Mouse (Mus musculus) ES-E14 (cell line): ENCODE measurements around the gene Spsb4. TPM values are rescaled to one million over a fixed set of nuclear protein-coding genes. Genes with fewer than 3 reads are reported as not detected.

Experiments
- DNase-seq: peaks from one replicate; pipeline ENCODE4 v3.0.0-alpha.2; 2013; ENCODE audit warnings: low read depth, low spot score
- H3K27ac ChIP-seq: 2 replicates; pipeline ENCODE4 v1.5.1; 2012; ENCODE audit warnings: low read depth, mild to moderate bottlenecking, low read length, moderate library complexity, mixed read lengths; ENCODE audit not compliant: poor library complexity, insufficient read depth, severe bottlenecking
- H3K36me3 ChIP-seq: 2 replicates; pipeline ENCODE4 v1.6.1; 2012; ENCODE audit warnings: mild to moderate bottlenecking, low read length, moderate library complexity, mixed read lengths; ENCODE audit not compliant: control insufficient read depth, poor library complexity, insufficient read depth, severe bottlenecking
- H3K4me1 ChIP-seq, 2 experiments: fragments of 150-350 bp in 1 of 2; sonication (generic) in 1 of 2; 2 replicates each; pipeline ENCODE4 v1.6.1; 2012; ENCODE audit warnings: low read length in 2 of 2, mild to moderate bottlenecking in 1 of 2, mixed read lengths in 1 of 2; ENCODE audit not compliant: control insufficient read depth in 2 of 2, insufficient read depth in 2 of 2, poor library complexity in 1 of 2
- H3K4me3 ChIP-seq, 2 experiments: fragments of 150-350 bp in 1 of 2; sonication (generic) in 1 of 2; 2 replicates each; pipeline ENCODE4 v1.5.1; 2012; ENCODE audit warnings: low read length in 2 of 2, low read depth in 1 of 2, mild to moderate bottlenecking in 1 of 2, mixed read lengths in 1 of 2; ENCODE audit not compliant: insufficient read depth in 1 of 2, poor library complexity in 1 of 2, severe bottlenecking in 1 of 2
- H3K9ac ChIP-seq: 2 replicates; pipeline ENCODE4 v1.6.1; 2012; ENCODE audit warnings: low read depth, mild to moderate bottlenecking, low read length, mixed read lengths; ENCODE audit not compliant: poor library complexity, insufficient read depth, severe bottlenecking
- H3K9me3 ChIP-seq: fragments of 150-350 bp; sonication (generic); 2 replicates; pipeline ENCODE4 v1.6.1; 2012; ENCODE audit warnings: low read depth, mild to moderate bottlenecking, low read length; ENCODE audit not compliant: control insufficient read depth, insufficient read depth
- CHD2 ChIP-seq: IDR thresholded peaks from 2 replicates; pipeline ENCODE4 v1.6.1; 2014; ENCODE audit warnings: mild to moderate bottlenecking, low read depth, low read length, inconsistent platforms
- HCFC1 ChIP-seq: IDR thresholded peaks from 2 replicates; pipeline ENCODE4 v1.6.1; 2012; ENCODE audit warnings: low read length, inconsistent platforms, borderline replicate concordance; ENCODE audit not compliant: insufficient read depth
- MAFK ChIP-seq: IDR thresholded peaks from 2 replicates; pipeline ENCODE4 v1.6.1; 2014; ENCODE audit warnings: mild to moderate bottlenecking, low read depth, low read length, inconsistent platforms; ENCODE audit not compliant: insufficient read depth
- ZC3H11A ChIP-seq: IDR thresholded peaks from 2 replicates; pipeline ENCODE4 v1.6.1; 2012; ENCODE audit warnings: low read depth, mild to moderate bottlenecking, inconsistent platforms, low read length, borderline replicate concordance
- ZNF384 ChIP-seq: IDR thresholded peaks from 2 replicates; pipeline ENCODE4 v1.6.1; 2012; ENCODE audit warnings: low read depth, low read length, inconsistent platforms
- in situ Hi-C, 2 experiments: fragments of 600-800 bp; cut with MboI; formaldehyde crosslinking; loops; one replicate each; pipeline ENCODE4 v1.15.1; 2025; ENCODE audit warnings: low sequenced_read_pairs in 2 of 2, inconsistent platforms in 1 of 2; ENCODE audit not compliant: unreplicated experiment in 2 of 2
- total RNA-seq: library from RNA; depleted of rRNA; stranded (reverse); fragments of 300-350 nt; gene quantifications from 2 replicates; pipeline ENCODE4 v1.2.3, GENCODE M21; 2012

The Spsb4 gene
- total RNA-seq, 1 experiment: 1.6 TPM

GRCm38 (mm10) chr9:96914005-96914404 is 104.6 kb downstream of the Spsb4 start:
- Histone ChIP-seq H3K9me3 (no peaks in the 10 kb centered on the region), H3K4me1 (no peaks in the 10 kb centered on the region), H3K36me3 (no peaks in the 10 kb centered on the region), H3K4me3 (no peak overlapping the region), H3K9ac (no peak overlapping the region), H3K27ac (no peak overlapping the region)
- DNase-seq: no peak
- TF ChIP-seq HCFC1: no peak
- TF ChIP-seq MAFK: no peak
- TF ChIP-seq ZNF384: no peak
- no peak for TF ChIP-seq ZC3H11A
- TF ChIP-seq CHD2: no peak
- in situ Hi-C loops: loop anchor here (5.0 to 10.0 kb wide), 3 partner anchors 151 to 251 kb away; no protein-coding TSS in a partner anchor

- Histone ChIP-seq H3K9me3 (no peaks in the 10 kb centered on the region), H3K36me3 (no peaks in the 10 kb centered on the region), H3K27ac (no peak overlapping the region), H3K4me1 (no peaks in the 10 kb centered on the region), H3K9ac (no peak overlapping the region), H3K4me3 (no peak overlapping the region)
- no peak for DNase-seq
- TF ChIP-seq ZC3H11A: no peak
- no peak for TF ChIP-seq CHD2
- no peak for TF ChIP-seq ZNF384
- no peak for TF ChIP-seq MAFK
- TF ChIP-seq HCFC1: no peak
- in situ Hi-C loops: no loop called here
Observed at GRCm38 (mm10) chr9:96909503-96909902, 109.1 kb downstream of the Spsb4 start.

GRCm38 (mm10) chr9:96908737-96909136 is 109.9 kb downstream of the Spsb4 start:
- TF ChIP-seq CHD2: no peak
- no peak for TF ChIP-seq ZNF384
- TF ChIP-seq MAFK: no peak
- no peak for TF ChIP-seq ZC3H11A
- DNase-seq: no peak
- H3K36me3 ChIP-seq: no peaks in the 10 kb centered on the region
- in situ Hi-C loops: no loop called here
- H3K9me3 ChIP-seq: no peaks in the 10 kb centered on the region
- no peaks in the 10 kb centered on the region for H3K4me1 ChIP-seq
- no peak overlapping the region for H3K9ac ChIP-seq
- no peak overlapping the region for H3K27ac ChIP-seq
- H3K4me3 ChIP-seq: no peak overlapping the region

GRCm38 (mm10) chr9:96904360-96905355 is 114.0 kb downstream of the Spsb4 start:
- Histone ChIP-seq H3K9me3 (no peaks in the 10 kb centered on the region), H3K4me3 (no peak overlapping the region), H3K36me3 (no peaks in the 10 kb centered on the region), H3K27ac (no peak overlapping the region), H3K4me1 (no peaks in the 10 kb centered on the region), H3K9ac (no peak overlapping the region)
- in situ Hi-C loops: no loop called here
- no peak for DNase-seq
- TF ChIP-seq CHD2 (no peak), HCFC1 (no peak), ZC3H11A (no peak), ZNF384 (no peak), MAFK (no peak)
